Mouse (Mus musculus) lung, postnatal 10 days (tissue): ENCODE measurements around the gene Fermt2.

Experiments
- DNase-seq: peaks from one replicate; pipeline ENCODE4 v3.0.0; 2021

Fermt2 gene

DNA sequence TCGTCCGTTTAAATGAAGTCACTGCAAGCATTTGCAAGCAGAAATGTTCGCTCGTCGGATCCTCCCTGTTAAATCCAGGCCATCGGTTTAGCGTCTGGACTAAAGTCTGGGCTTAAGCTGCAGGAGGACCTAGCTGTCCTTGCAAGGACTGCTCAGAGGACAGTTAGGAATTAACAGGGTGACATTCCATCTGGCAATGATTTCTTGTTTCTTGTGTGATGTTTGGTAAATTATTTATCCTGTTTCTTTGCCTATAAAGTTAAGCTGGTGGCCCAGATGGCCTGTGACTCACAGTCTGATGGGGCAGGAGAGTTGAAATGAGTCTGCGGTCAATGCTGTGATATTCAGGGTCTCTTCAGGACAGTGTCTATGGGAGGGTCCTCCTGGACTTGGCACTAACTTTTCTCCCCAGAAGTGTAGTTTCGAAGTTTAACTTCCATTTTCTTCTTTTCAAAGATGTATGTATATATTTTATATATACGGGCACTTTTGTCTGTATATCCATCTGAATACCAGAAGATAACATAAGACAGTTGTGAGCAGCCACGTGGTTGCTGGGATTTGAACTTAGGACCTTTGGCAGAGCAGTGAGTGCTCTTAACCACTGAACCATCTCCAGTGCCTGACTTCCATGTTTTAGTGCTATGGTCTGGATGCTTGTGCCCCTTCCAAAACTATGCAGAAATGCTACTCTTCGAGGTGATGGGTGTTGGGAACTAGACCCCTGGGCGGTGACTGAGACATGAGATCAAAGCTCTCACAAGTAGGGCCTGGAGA lies 99.7 kb downstream of the Fermt2 start:
- DNase-seq: no peak

DNA sequence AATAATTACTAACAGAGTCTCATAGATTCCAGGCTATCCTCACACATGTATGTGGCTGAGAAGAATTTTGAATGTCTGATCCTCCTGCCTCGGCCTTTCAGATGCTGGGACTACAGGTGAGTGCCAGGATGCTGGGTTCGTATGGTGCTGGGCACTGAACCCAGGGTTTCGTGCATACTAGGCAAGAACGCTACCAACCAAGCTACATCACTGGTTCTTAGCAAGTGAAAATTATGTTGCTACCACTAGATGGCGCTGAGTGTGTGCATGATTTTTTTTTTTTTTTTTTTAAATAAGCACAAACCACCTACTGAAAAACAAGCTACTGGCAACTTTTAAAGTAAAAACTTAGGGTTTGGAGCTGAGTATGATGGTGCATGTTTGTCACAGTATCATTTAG lies 106.7 kb downstream of the Fermt2 start:
- DNase-seq: peak; percentile 70

GRCm38 (mm10) chr14:45422371-45422770 lies 107.5 kb downstream of the Fermt2 start:
- no peak for DNase-seq

GRCm38 (mm10) chr14:45419323-45419722 lies 110.6 kb downstream of the Fermt2 start:
- DNase-seq: no peak

DNA sequence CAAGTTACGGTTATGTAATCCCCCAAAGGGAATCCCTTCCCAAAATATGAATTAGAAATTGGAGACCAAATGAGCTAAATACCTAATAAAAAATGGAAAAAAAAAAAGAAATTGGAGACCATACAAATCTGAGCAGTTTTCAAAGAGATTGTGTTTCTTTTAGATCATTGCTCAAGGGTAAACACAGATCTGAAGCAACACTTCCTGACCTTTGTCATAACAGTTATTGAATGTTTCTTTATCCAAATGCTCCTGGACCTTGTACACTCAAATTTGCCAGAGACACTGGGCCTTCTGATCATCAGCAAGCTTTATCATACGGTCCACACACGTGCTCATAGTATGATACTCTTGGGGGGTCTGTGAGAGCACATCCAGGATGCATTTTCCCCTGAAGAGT lies 111.4 kb downstream of the Fermt2 start:
- no peak for DNase-seq

- no peak for DNase-seq
Observed at GRCm38 (mm10) chr14:45416265-45416664, 113.7 kb downstream of the Fermt2 start.
